Mouse (Mus musculus): ENCODE results near the gene Fabp1.

DNA sequence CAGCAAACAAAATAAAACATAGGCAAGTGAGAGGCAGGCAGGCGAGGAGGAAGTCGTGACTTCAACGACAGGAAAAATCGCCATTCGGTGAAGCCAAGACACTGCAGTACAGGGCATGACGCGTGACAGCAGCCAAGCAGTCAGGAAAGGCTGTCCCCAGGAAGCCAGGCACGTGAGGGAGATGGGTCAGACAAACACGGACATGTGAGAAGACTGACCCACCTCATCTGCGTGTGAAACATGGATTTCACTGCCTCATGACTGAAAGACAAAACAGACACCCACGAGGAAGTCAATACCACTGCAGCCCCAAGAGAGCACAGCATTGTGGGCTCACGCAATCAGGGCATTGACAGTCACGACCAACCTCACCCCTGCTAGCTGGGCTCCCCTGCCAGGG, 35.5 kb downstream of the Fabp1 start:
- no peak for TF ChIP-seq POLR2A (IDR thresholded peaks at IDR 0.05; ENCODE audit: low read depth, low read length)
- TF ChIP-seq EP300 (IDR thresholded peaks at IDR 0.05; ENCODE audit: low read length), result no peak
- TF ChIP-seq GABPA (IDR thresholded peaks at IDR 0.05; ENCODE audit: insufficient replicate concordance, low read depth, low read length), result no peak
- TF ChIP-seq CTCF (conservative IDR thresholded peaks at IDR 0.05 in 1 of 2, IDR thresholded peaks at IDR 0.05 in 1 of 2; ENCODE audit: low read depth in 2 of 2, low read length in 2 of 2), result no peak
- no peak for TF ChIP-seq MXI1 (IDR thresholded peaks at IDR 0.05; ENCODE audit: low read depth, low read length)
- TF ChIP-seq RAD21 (IDR thresholded peaks at IDR 0.05; ENCODE audit: low read depth, low read length), result no peak
- TF ChIP-seq SIN3A (IDR thresholded peaks at IDR 0.05; ENCODE audit: low read length), result no peak
- no peak for TF ChIP-seq NRF1 (IDR thresholded peaks at IDR 0.05; ENCODE audit: low read depth, low read length)

Measured in CH12.LX (cell line).